Mouse (Mus musculus) heart, postnatal 10 days (tissue): Measurements from ENCODE around the gene Hsp90ab1. TPM values are rescaled to one million over a fixed set of nuclear protein-coding genes. Genes with fewer than 3 reads are reported as not detected.
A peak's percentile ranks its signal among the peaks of the same experiment; 100 is the strongest.

Experiments
- DNase-seq, 2 experiments: peaks; one replicate each; pipeline ENCODE4 v3.0.0; 2021
- intact Hi-C: fragments of 180-260 bp; cut with DNase I; formaldehyde crosslinking; loops from one replicate; pipeline ENCODE4 v1.15.1; 2025
- total RNA-seq, 2 experiments: library from RNA; stranded (reverse); gene quantifications; 2 replicates each; pipeline ENCODE4 v1.2.3; 2021

Hsp90ab1 gene
- total RNA-seq, 2 experiments from 2014 or later = 1,000 to 1,054 TPM

DNA sequence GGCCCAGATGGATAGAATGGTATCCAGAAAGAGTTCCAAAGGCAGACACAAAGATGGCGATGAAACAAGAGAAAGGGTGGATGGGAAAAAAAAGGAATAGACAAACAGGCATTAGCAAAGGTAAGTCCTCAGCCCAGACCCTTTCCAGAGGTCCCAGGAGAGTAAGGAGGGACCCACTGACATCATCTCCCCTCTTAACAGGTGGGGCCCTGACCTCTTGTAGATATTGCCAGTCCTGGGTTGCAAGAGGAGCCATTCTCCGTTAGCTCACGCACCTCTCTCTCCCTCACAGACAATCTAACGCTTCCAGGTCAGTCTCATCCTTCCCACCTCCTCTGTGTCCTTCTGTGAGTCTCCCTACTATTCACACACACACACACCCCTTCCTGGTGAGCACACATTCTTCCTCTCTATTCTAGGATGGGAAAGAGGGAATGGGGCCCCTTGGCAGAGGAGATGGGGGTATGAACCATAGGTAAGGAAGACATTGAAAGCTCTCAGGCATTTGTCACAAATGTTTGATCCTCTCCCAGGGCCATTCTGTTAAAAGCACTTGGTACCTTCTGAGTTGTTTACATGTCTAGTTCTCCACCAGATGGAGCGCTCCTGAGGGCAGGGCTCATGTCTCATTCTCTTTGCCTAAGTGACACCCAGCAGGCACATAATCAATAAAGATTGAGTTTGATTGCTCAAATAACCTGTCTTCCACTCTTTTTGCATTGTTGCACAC is 25.4 kb downstream of the Hsp90ab1 start:
- DNase-seq = no peak
- intact Hi-C loops = no loop called here

GRCm38 (mm10) chr17:45546941-45547340 is 26.1 kb downstream of the Hsp90ab1 start:
- DNase-seq = no peak
- intact Hi-C loops = no loop called here

DNA sequence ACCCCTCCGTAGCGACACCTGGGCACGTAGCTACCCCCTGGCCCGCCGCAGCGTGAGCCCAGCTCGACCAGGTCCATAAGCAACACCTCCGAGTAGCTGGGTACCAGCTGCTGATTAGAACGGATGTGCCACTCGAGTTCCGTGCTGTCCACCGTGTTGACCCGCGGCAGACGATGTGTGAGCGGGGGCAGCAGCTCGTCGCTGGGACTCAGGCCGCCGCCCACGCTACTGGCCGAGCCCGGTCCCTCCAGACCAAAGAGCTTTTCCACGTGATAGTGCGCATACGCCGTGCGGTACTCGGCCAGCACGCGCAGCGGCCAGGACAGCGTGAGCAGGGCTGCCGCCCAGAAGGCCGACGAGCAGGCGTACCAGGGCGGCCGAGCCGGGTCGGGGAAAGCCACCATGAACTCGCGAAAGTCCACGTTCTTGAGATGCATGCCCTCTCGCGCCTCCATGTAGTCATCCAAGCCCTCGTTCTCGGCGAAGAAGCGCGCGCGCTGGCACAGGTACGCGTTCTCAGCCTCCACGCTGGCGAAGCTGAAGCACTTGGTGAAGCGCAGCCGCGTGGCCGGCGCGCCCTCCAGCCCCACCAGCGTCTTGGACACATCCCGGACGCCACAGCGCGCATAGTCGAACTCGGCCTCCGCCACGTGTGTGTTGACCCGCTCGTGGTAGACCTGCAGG is 27.7 kb downstream of the Hsp90ab1 start:
- intact Hi-C loops = no loop called here
- no peak for DNase-seq

DNA sequence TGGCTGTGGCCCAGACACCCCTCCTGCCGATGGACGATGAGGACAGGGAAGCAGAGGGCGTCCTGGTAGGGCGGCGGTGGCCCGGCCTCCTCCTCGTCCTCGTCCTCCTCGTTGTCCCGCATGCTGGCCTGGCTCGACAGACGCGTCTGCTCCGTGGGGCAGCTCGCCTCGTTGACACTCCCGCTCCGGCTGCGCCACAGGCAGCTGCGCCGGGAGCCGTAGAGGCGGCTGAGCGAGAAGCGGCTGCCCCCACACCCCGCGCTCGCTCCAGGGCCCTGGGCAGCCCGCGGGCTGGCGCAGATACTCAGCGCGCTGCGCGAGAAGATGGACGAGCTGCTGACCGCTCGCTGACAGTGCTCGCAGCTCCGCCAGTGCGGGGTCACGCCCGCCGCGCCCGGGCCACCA is 28.2 kb downstream of the Hsp90ab1 start:
- DNase-seq = no peak
- intact Hi-C loops = no loop called here

DNA sequence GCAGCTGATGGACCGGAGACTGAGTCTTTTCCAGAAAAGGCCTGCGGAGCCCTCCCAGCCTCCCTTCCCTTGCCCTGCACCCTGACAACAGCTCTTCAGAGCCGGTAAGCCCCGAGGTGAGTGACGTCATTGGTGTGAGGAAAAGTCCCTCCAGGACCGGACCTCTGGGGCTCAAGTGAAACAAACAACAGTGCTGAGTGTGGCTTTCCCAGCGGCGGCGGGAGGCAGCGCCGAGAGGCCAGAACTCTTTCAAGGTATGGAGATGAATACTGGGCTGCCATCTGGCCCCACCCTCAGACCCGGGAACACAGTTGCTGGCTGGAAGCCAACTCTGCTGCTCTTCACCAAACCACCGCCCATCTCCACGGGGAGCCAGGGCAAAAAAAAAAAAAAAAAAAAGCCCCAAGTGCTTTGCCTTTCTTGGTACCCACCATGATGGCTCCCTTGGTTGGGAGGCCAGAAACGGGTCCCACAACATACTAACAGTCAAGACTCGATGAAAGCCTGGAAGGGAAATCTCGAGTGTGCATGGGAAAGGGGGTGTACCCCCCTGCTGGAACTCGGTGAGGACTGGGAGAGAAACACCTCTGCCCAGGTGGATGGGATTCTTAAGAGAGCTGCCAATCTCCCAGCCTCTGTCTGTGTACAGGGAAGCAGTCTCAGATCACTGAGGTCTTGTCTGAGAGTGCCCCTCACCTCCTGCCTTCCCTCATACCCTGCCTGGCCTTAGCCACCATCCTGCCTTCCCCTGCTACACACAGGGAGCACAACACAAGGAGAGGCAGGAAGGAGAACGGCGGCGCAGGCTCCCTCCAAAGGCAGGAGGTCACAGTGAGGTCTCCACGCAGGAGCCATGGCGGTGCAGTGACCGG is 28.8 kb downstream of the Hsp90ab1 start:
- no peak for DNase-seq
- intact Hi-C loops = no loop called here

DNA sequence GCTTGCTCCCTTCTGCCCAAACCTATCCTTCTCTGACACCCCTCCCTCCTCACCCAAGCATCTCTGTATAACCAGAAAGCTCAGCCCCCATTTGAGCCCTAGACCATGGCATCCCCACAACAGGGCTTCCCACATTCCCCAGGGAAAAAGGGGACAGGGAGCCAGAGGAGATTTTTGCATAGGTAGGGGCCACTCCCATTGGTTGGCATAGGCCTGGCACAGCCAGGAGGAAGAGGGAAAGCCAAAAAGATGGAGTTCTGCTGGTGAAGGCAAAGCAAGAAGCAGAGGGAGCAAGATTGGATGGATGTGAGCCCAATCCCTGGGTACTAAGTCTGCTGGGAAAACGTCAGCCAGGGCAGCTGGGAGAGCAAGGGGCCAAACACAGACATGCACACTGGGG is 30.0 kb downstream of the Hsp90ab1 start:
- DNase-seq = no peak
- intact Hi-C loops = no loop called here

DNA sequence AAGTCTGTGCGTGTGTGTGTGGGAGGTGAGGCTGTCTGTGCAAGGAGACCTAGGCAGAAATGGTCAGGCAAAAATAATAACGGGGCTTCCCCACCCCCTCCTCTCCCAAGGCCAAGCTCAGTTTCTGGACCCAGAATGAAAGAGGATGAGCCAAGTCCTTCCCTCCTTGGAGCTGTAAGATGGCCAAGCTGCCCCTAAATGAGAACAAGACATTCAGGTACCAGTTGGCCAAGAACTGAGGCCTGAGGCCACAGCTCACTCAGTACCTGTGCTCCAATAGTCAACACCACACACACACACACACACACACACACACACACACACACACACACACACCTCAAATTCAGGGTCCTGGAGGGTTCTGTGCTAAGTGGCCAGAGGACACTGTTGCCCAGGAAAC is 30.4 kb downstream of the Hsp90ab1 start:
- DNase-seq = no peak
- intact Hi-C loops = no loop called here

- intact Hi-C loops = no loop called here
- no peak for DNase-seq
Measured at GRCm38 (mm10) chr17:45542129-45542528, 30.9 kb downstream of the Hsp90ab1 start.

DNA sequence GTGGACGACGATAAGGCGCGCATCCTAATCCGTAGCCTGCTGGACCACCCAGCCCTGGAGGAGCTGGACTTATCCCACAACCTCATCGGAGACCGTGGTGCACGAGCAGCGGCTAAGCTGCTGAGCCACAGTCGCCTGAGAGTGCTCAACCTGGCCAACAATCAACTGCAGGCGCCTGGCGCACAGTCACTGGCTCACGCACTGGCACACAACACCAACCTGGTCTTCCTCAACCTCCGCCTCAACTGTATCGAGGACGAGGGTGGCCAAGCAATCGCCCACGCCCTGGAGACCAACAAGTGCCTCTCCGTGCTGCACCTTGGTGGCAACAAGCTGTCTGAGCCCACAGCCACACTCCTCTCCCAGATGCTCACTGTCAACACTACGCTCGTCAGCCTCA is 33.4 kb downstream of the Hsp90ab1 start:
- intact Hi-C loops = no loop called here
- DNase-seq = no peak

GRCm38 (mm10) chr17:45538394-45538793 is 34.7 kb downstream of the Hsp90ab1 start:
- no peak for DNase-seq
- intact Hi-C loops = no loop called here

DNA sequence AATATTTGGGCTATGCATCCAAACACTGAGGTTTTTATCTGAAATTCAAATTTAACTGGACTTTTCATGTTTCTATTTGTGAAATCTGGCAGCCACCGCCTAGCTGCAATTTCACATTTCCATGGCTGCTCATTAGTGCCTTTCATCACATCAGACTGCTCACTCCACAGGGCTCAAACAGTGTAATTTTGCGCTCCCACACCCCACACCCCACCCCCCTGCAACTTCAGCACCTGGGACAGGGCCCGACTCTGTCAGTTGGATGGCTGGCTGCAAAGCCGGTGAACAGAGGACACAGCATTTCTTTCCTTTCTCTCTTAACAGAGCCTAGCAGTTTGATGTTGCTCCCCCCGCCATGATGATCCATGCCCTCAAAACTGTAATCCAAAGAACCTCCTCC is 36.8 kb downstream of the Hsp90ab1 start:
- intact Hi-C loops = no loop called here
- peak; percentile 24 to 57 for DNase-seq

- intact Hi-C loops = no loop called here
- DNase-seq = no peak
Measured at GRCm38 (mm10) chr17:45532896-45533295, 40.2 kb downstream of the Hsp90ab1 start.

GRCm38 (mm10) chr17:45530346-45530782 is 42.7 kb downstream of the Hsp90ab1 start:
- DNase-seq = no peak
- intact Hi-C loops = no loop called here

DNA sequence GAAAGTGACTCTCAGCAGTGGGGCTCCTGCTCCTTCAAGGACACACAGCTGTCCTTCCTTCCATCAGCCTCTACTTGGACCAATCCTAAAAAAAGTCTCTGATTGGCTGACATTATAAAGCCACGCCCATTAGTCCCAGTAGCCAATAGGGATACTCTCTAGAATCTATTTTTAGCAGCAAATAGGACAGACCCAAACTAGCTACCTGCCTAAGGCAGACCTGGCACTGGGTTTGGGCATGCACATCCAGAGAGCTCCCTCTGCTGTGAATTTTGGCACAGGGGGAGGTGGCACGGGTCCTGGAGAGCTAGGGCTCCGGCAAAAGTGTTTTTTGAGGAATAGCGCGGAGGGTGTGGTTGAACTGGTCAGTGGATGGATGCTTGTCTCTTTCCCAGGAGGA is 46.5 kb downstream of the Hsp90ab1 start:
- DNase-seq = no peak
- intact Hi-C loops = no loop called here

GRCm38 (mm10) chr17:45524961-45525360 is 48.1 kb downstream of the Hsp90ab1 start:
- intact Hi-C loops = no loop called here
- no peak for DNase-seq

DNA sequence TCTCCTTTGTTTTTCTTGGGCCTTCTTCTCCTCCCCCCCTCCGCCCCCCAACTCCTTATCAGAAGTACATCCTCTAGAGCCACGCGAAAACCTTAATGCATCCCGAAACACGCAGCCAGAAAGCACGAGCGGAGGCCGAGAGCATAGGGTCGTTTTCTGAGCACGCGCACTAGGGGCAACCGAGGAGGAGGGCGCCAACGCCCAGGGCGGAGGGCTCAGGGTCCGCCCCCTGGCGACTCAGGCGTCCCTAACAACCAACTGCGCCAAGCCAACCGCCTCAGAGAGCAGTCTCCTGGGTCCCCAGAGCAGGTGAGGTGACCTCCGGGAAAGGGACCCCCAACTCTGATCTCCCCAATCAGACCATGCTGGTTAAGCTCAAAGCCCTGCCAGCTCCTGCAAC is 49.8 kb downstream of the Hsp90ab1 start, which contains the start of gene Tcte1:
Gene Tcte1, plus strand, starts transcription at position 172 of the 400 bp plus-strand sequence.
- peak in 1 of 2 experiments; percentile 20 for DNase-seq

GRCm38 (mm10) chr17:45520136-45520535 is 52.9 kb downstream of the Hsp90ab1 start:
- no peak for DNase-seq
- intact Hi-C loops = no loop called here

More for the DNA sequence above, 49.8 kb downstream of the Hsp90ab1 start, which contains the start of gene Tcte1:
- intact Hi-C loops = no loop called here

DNA sequence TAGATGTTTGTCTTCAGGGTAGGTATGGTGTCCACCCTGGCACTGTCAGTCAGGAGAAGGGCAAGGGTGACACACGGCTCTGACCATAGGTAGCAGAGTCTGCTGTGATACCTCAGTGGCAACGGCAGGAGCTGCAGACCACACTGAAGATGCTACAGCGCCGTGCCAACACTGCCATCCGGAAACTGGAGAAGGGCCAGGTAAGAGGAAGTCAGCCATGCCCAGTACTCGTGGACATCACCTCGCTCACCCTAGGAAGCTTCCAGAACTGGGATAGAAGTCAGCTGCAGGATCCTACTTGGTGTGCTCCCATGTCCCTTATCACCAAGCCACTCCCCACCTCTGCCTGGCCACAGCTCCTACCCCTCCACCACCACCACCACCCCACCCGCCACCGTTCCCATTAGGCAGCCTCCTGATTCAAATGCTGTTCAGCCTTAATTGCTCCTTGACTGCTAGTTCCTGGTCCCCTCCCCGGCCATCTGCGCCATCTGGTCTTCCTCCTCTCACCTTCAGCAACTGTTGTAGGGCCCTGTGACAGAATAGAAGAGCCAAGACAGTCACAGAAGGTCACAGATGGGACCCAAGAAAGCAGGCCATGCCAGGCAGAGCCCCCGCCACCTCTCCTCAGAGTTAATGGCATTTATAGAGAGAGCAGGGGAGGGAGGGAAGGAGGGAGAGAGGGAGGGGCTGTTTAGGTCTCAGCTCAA is 54.1 kb downstream of the Hsp90ab1 start:
- intact Hi-C loops = no loop called here
- no peak for DNase-seq
